Mouse (Mus musculus) T-helper 1 cell (primary cell): ENCODE data around the gene Pigu.

Source experiments
- in situ Hi-C: fragments of 300-600 bp; cut with MboI, MseI; formaldehyde crosslinking; loops from one replicate; pipeline ENCODE4 v1.15.1; 2025; ENCODE audit warnings: high pct_unique_total_duplicates

Gene Pigu

DNA sequence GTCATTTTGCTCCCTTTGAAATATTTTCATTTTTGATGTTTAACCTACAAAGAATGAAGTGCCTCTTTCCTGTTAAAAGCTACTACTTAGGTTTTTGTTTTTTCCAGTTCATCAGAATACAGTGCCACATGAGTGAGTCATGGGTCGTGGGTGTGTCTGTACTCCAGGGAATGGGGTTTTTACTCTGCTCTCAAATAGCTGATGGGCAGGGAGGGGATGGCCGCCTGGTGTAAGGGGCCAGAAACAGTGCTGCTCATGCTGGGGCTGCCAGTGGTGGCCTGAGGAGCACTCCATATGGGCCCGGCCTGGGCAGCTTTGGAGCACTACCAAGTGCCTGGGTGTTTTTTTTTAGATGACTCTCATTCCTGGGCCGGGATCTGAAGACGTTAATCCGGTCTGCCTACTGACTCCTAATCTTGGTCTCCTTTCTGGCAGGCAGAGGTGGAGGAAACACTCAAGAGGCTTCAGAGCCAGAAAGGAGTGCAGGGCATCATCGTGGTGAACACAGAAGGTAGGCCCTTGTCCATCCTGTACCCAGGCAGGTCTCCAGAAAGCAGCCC, 114.9 kb downstream of the Pigu start:
- in situ Hi-C loops: no loop called here

- in situ Hi-C loops: no loop called here
Measured at GRCm38 (mm10) chr2:155240915-155241314, 116.3 kb downstream of the Pigu start.

- in situ Hi-C loops: no loop called here
Measured at GRCm38 (mm10) chr2:155237276-155237675, 120.0 kb downstream of the Pigu start.

GRCm38 (mm10) chr2:155236362-155236992, 120.8 kb downstream of the Pigu start, which contains the start of gene Dynlrb1:
Dynlrb1 (plus strand) TSS chr2:155236533.
- in situ Hi-C loops: no loop called here

GRCm38 (mm10) chr2:155235746-155236361, 121.4 kb downstream of the Pigu start:
- in situ Hi-C loops: no loop called here
